Mouse (Mus musculus) 3T3-L1 (cell line): ENCODE measurements at regions not wholly inside any gene's neighbourhood (a gene's known extent, or its start where the extent isn't known, plus 50 kb on each side); places are given as distances from the start of the nearest gene placed in this dataset.

Source experiments
- DNase-seq: peaks from one replicate; pipeline ENCODE4 v3.0.0-alpha.2; 2015; ENCODE audit warnings: low read depth, low spot score

- DNase-seq: no peak
These were observed 72.0 kb upstream of the Mgme1 start for GRCm38 (mm10) chr2:144198326-144199051.
